Mouse (Mus musculus) cerebellum, adult 2 months (tissue): ENCODE results near the gene Rpl14. TPM values are rescaled to one million over a fixed set of nuclear protein-coding genes. Genes with fewer than 3 reads are reported as not detected.

ENCODE experiments used
- DNase-seq, 2 experiments: peaks; one replicate each; pipeline ENCODE4 v3.0.0; 2021
- H3K27ac ChIP-seq: fragments of 200-500 bp; 2 replicates; pipeline ENCODE4 v1.5.1; 2012; ENCODE audit warnings: low read length, control low read depth, inconsistent platforms; ENCODE audit not compliant: insufficient read depth
- H3K27me3 ChIP-seq: fragments of 200-500 bp; 2 replicates; pipeline ENCODE4 v1.6.1; 2012; ENCODE audit warnings: inconsistent platforms, mild to moderate bottlenecking, low read length, moderate library complexity; ENCODE audit not compliant: control insufficient read depth, insufficient read depth
- H3K4me1 ChIP-seq: fragments of 200-500 bp; 2 replicates; pipeline ENCODE4 v1.6.1; 2011; ENCODE audit warnings: low read length; ENCODE audit not compliant: control insufficient read depth, insufficient read depth
- H3K4me3 ChIP-seq: fragments of 200-500 bp; replicated peaks from 2 replicates; pipeline ENCODE3; 2011; ENCODE audit warnings: mild to moderate bottlenecking, low read depth, low read length, control low read depth; ENCODE audit not compliant: insufficient read depth
- CTCF ChIP-seq: fragments of 200-500 bp; IDR thresholded peaks from 2 replicates; pipeline ENCODE4 v1.5.1; 2011; ENCODE audit warnings: low read depth, mild to moderate bottlenecking, control low read depth, low read length, moderate library complexity, borderline replicate concordance; ENCODE audit not compliant: insufficient read depth
- POLR2A ChIP-seq: fragments of 200-500 bp; IDR thresholded peaks from 2 replicates; pipeline ENCODE4 v1.6.1; 2011; ENCODE audit warnings: low read length, control low read depth, borderline replicate concordance; ENCODE audit not compliant: insufficient read depth
- WGBS: fragments of 180-500 bp; shearing (Covaris S2); methylation state at CpG from one replicate; pipeline ENCODE4 v1.1.7; 2018; 5-methylcytosine and 5-hydroxymethylcytosine counted together
- polyA plus RNA-seq: library from polyadenylated mRNA; depleted of rRNA; stranded (reverse); fragments of >200 nt; gene quantifications from 2 replicates; pipeline ENCODE4 v1.2.3, GENCODE M21; 2012

Rpl14 gene
- polyA plus RNA-seq, 1 experiment, result 353 TPM

DNA sequence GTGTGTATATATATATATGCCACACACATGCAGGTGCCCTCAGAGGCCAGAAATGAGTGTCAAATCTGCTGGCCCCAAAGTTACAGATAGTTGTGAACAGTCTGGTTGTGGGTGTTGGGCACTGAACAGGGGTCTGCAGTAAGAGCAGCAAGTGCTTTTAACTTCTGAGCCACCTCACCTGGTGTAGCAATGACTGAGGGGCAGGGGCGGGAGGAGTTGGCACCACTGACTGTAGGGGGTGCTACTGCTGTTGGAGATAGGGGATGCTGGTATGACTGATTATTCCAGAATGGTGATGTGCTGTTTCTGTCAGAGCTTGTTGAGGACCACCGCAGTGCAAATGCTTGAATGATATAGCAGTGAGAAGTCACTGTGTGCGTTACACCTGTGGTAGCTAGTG, 12.1 kb downstream of the Rpl14 start:
- Histone ChIP-seq H3K4me1 (0 out of 2 replicates have a peak, but pooled peaks cover 3% of the 10 kb centered on the region), H3K27me3 (no peaks in the 10 kb centered on the region), H3K27ac (no peak overlapping the region), H3K4me3 (no peak overlapping the region)
- no peak for TF ChIP-seq POLR2A
- no peak for TF ChIP-seq CTCF
- WGBS, result 79% methylated on average over 3 of the region's 3 CpGs
- no peak for DNase-seq

DNA sequence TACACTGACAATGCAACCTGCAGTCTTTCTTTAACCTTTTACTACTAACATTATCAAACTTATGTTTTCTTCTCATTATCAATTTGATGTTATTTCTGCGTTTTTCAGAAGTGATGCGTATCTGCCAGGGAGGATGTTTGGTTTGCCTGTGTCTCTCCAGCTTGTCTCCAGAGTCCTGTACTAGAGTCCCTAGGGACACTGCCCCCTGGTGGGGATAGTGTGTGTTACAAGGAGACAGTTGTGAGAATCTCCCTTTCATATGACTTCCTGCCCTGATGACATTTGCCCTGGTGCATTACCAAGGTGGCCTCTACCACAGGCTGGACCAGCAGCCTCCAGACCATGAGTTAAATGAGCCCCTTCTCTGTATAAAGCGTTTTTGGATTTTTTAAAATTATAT, 15.3 kb downstream of the Rpl14 start:
- Histone ChIP-seq H3K27me3 (no peaks in the 10 kb centered on the region), H3K4me1 (0 out of 2 replicates have a peak, but pooled peaks cover 3% of the 10 kb centered on the region), H3K27ac (no peak overlapping the region), H3K4me3 (no peak overlapping the region)
- DNase-seq, result peak; percentile 43 to 65
- WGBS, result 5% methylated on average over 3 of the region's 3 CpGs
- peak; percentile 78 for TF ChIP-seq CTCF
- no peak for TF ChIP-seq POLR2A

DNA sequence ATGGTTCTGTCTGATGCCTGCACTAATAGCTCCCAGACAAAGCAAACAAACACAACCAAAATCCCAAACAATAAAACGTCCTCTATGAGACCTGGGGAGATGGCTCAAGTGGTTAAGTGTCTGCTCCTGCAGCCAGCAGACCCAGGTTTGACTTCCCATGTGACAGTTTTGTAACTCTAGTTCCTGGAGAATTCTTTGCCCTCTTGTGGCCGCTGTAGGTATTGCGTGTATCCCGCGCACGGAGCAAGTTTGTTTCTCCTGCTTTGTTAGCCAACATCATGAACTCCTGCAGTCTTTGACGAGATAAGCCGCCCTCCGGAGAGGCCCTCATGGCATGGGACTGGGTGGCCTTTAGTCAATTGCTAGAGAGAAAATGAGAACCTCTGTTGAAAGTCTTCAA, 20.2 kb downstream of the Rpl14 start:
- WGBS, result 2% methylated on average over 9 of the region's 9 CpGs

DNA sequence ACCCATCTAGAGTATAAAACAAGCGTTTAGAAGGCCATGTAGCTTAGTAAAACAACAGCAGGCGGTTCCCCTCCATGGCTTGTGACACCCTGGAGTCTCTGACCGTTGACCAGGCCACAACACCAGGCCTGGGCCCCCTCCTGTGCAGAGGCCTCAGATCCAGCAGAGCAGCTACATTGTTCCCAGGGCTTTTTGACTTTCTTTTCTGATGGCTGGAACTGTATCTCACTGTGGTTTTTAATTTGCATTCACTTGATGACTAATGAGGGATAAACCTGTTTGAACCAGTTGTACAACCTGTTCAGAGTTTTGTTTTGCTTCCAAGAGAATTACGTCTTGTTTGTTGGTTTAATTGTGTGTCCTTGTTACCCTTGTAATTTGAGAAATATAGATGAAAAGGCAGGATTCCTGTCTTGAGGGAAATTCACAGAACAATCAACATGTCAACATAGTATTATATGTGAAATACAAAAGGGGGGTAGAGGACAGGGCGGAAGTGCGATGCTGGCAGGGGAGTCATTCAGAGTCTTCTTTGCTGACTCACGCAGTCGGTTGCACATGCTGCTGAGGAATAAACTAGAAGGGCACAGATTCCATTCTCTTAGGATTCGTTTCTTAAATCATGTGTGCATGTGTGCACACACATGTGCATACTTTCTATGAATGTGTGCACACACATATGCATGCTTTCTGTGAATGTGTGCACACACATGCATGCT, 22.3 kb downstream of the Rpl14 start:
- DNase-seq, result no peak
- WGBS, result 55% methylated on average over 9 of the region's 9 CpGs
- H3K27ac ChIP-seq, result no peak overlapping the region
- no peak for TF ChIP-seq POLR2A
- no peak overlapping the region for H3K4me3 ChIP-seq
- no peaks in the 10 kb centered on the region for H3K4me1 ChIP-seq
- H3K27me3 ChIP-seq, result no peaks in the 10 kb centered on the region; the same call in 1 of the 2 replicates

More for the DNA sequence above, 20.2 kb downstream of the Rpl14 start:
- Histone ChIP-seq H3K4me3 (no peak overlapping the region), H3K4me1 (no peaks in the 10 kb centered on the region), H3K27ac (no peak overlapping the region), H3K27me3 (no peaks in the 10 kb centered on the region; the same call in 1 of the 2 replicates)
- TF ChIP-seq CTCF, result peak; percentile 76
- no peak for TF ChIP-seq POLR2A
- DNase-seq, result peak; percentile 46 to 74

DNA sequence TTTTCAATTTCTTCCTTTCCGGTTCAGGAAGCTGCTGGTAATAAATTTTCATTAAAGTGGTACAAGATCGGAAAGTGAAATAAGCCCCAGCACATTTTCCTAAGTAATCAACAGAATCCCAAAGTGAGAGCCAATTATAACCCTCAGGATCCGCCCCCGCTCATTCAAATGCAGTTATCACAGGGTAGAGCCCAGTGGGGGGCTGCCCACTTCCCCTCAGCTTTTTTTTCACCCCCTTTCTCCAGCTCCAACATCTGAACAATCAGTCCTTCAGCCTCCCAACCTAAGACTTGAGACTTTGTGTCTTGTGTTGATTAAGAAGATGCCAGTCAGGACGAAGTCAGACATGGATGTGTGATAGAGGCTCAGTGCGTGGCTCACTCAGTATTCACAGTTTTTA, 23.6 kb downstream of the Rpl14 start:
- no peak overlapping the region for H3K27ac ChIP-seq
- H3K27me3 ChIP-seq, result no peaks in the 10 kb centered on the region; the same call in 1 of the 2 replicates
- TF ChIP-seq CTCF (no peak), POLR2A (no peak)
- no peak for DNase-seq
- 52% methylated on average over 6 of the region's 6 CpGs for WGBS
- H3K4me1 ChIP-seq, result no peaks in the 10 kb centered on the region
- H3K4me3 ChIP-seq, result no peak overlapping the region

DNA sequence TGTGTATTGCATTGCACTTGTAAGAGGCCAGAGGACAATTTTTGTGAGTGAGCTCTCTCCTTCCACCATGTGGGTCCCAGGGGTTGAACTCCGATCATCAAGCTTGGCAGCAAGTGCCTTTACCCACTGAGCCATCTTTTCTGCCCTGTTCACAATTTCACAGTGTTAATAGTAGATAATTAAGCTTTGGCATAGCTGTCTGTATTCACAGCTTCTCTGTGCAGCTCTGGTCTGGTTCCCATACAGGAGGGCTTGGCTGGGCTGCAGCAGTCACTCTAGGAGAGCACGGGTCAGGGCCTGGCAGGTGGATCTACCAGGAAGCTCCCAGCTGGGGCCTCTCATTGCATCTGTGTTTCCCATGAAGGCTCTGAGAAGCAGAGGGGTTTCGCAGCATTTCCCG, 24.1 kb downstream of the Rpl14 start:
- no peak overlapping the region for H3K27ac ChIP-seq
- no peak overlapping the region for H3K4me3 ChIP-seq
- no peaks in the 10 kb centered on the region; the same call in 1 of the 2 replicates for H3K27me3 ChIP-seq
- no peak for DNase-seq
- 24% methylated on average over 4 of the region's 4 CpGs for WGBS
- TF ChIP-seq CTCF (no peak), POLR2A (no peak)
- no peaks in the 10 kb centered on the region for H3K4me1 ChIP-seq

DNA sequence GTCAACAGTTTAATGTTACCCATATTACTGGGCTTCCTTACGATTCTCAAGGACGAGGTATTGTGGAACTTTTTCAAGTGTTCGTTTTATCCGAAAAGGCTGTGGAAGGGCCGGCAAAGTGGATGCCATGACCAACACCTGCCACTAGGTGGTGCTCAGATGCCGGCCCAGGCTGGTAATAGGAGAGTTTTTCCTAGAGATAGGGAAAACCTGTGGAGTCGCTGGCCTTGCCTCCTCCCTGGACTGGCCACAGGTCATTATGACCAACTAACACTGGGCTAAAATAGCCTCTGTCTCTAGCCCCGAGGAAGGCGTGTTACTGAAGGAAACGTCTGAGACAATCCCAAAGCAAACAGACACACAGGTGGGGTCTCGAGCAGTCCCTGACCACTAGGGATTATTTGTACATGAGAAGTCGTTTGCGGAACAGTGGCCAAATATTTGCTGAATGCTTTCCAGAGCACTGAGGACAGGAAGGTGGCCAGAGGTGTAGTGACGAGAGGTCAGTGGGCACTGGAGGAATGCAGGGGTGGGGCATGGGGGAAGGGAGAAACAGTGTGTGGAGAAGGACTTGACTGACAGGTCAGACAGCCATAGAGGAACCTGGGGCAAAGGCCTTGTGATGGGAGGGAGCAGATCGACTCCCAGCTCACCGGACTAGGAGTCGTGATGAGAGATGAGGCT, 30.4 kb downstream of the Rpl14 start:
- H3K4me3 ChIP-seq, result no peak overlapping the region

More for the DNA sequence above, 30.4 kb downstream of the Rpl14 start:
- H3K27me3 ChIP-seq, result no peaks in the 10 kb centered on the region
- peaks cover 6% of the 10 kb centered on the region; the same call in 1 of the 2 replicates for H3K4me1 ChIP-seq
- WGBS, result 15% methylated on average over 17 of the region's 17 CpGs
- peak; percentile 66 to 82 for DNase-seq
- H3K27ac ChIP-seq, result no peak overlapping the region
- no peak for TF ChIP-seq POLR2A
- TF ChIP-seq CTCF, result peak; percentile 89
